Mouse (Mus musculus) kidney, adult 2 months (tissue): ENCODE measurements around the gene Rbbp4. TPM values are rescaled to one million over a fixed set of nuclear protein-coding genes. Genes with fewer than 3 reads are reported as not detected.

Experiments
- DNase-seq: peaks from one replicate; pipeline ENCODE4 v3.0.0; 2021
- H3K27ac ChIP-seq: fragments of 200-500 bp; 2 replicates; pipeline ENCODE4 v1.5.1; 2012; ENCODE audit warnings: low read depth, low read length, control low read depth, inconsistent platforms; ENCODE audit not compliant: insufficient read depth
- H3K27me3 ChIP-seq: fragments of 200-500 bp; replicated peaks from 2 replicates; pipeline ENCODE4 v1.6.1; 2012; ENCODE audit warnings: mild to moderate bottlenecking, moderate library complexity, low read length, inconsistent platforms; ENCODE audit not compliant: control insufficient read depth, insufficient read depth
- H3K36me3 ChIP-seq: fragments of 200-500 bp; 2 replicates; pipeline ENCODE4 v1.6.1; 2012; ENCODE audit warnings: mild to moderate bottlenecking, moderate library complexity, low read length, inconsistent platforms; ENCODE audit not compliant: control insufficient read depth, insufficient read depth
- H3K4me1 ChIP-seq: fragments of 200-500 bp; 2 replicates; pipeline ENCODE4 v1.6.1; 2011; ENCODE audit warnings: low read length; ENCODE audit not compliant: control insufficient read depth, insufficient read depth
- H3K4me3 ChIP-seq: fragments of 200-500 bp; 2 replicates; pipeline ENCODE4 v1.5.1; 2011; ENCODE audit warnings: mild to moderate bottlenecking, low read depth, low read length, control low read depth; ENCODE audit not compliant: insufficient read depth
- CTCF ChIP-seq: fragments of 200-500 bp; conservative IDR thresholded peaks from 2 replicates; pipeline ENCODE4 v1.5.1; 2011; ENCODE audit warnings: low read depth, mild to moderate bottlenecking, control low read depth, low read length, moderate library complexity, mixed read lengths; ENCODE audit not compliant: insufficient read depth, insufficient read length
- POLR2A ChIP-seq: fragments of 200-500 bp; IDR thresholded peaks from one replicate; pipeline ENCODE4 v1.6.1; 2011; ENCODE audit warnings: low read depth, low read length, control low read depth
- WGBS: fragments of 180-500 bp; shearing (Covaris S2); methylation state at CpG from one replicate; pipeline ENCODE4 v1.1.7; 2018; 5-methylcytosine and 5-hydroxymethylcytosine counted together
- polyA plus RNA-seq: library from polyadenylated mRNA; depleted of rRNA; stranded (reverse); fragments of >200 nt; gene quantifications from 2 replicates; pipeline ENCODE4 v1.2.3, GENCODE M21; 2012

The Rbbp4 gene
- polyA plus RNA-seq, 1 experiment = 36.7 TPM

DNA sequence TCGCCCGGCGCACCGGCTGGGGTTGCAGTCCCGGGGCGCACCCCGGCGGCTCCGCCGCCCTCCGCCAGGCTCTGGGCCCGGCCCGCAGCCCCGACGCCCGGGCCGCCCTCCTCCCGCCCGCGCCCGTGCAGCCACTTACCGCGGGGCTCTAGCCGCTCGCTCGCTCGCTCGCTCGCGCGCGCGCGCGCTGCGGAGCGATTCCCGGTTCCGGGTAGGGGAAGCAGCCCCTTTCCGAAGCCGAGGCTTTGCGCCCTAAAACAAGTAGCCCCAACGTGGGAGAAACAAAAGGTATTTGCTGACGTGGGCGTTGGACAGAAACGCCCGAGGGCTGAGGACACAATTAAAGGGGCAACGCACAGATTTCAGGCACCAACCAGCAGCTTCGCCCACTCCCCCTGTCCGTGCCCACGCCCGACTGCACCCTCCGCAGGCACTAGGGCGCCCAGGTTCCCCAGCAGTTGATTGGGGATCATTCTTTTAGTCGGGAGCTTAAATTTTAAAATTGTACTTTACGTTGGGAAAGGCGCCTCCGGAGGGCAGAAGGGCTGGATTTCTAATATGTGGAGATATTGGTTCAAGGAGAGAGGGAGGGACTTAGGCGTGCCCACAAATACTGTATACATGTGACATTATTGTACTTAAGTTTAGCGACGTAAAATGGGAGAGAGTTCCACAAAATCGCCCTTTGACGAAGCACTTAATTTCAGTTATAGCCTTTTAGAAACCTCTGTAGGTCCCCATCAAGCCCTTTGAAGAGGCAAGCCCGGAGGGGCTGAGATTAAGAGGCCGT lies 42.6 kb upstream of the Rbbp4 start, which contains the start of gene Zbtb8a:
Gene Zbtb8a (minus strand): TSS at position 516 of the 790 bp plus-strand sequence.
- Histone ChIP-seq H3K36me3 (no peaks in the 10 kb centered on the region), H3K4me3 (peak within 1 kb of the TSS; percentile 54), H3K27me3 (no peaks in the 10 kb centered on the region), H3K4me1 (peaks cover 6% of the 10 kb centered on the region; the same call in 1 of the 2 replicates), H3K27ac (peak within 1 kb of the TSS; percentile 32)
- peak; percentile 60 for DNase-seq
- TF ChIP-seq CTCF (no peak), POLR2A (no peak)
- WGBS = 2% methylated on average over 64 of the region's 65 CpGs

DNA sequence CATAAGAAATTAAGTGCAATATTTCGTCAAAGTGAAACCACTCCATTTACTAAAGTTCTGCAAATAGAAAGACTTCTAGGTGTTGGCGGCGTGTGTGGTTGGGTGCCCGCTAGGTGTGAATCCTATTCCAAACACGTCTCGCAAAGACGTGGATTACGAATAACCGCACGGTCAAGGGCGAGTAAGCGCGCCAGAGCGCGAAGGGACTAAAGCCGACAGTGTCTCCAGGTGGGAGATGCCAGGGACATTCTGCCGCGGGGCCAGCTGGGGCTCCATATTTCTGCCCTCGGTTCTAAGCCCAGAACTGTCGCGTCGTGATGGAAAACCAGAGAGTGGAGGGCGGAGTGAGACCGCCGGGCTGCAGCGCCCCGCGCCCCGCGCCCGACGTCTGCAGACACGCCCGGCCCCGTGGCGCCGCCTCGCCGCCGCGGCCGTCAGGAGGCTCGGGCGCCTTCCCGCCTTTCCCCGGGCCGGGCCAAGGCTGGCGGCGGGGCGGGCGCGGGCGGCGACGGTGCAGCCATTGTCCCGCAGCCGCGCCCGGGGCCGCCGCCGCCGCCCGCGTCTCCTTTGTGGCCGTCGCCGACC lies 41.9 kb upstream of the Rbbp4 start:
- DNase-seq = peak; percentile 62
- Histone ChIP-seq H3K4me1 (peaks cover 6% of the 10 kb centered on the region; the same call in 1 of the 2 replicates), H3K4me3 (peak overlapping the region; percentile 54), H3K27ac (peak overlapping the region; percentile 32), H3K36me3 (no peaks in the 10 kb centered on the region), H3K27me3 (no peaks in the 10 kb centered on the region)
- TF ChIP-seq CTCF (no peak), POLR2A (no peak)
- 1% methylated on average over 66 of the region's 68 CpGs for WGBS

DNA sequence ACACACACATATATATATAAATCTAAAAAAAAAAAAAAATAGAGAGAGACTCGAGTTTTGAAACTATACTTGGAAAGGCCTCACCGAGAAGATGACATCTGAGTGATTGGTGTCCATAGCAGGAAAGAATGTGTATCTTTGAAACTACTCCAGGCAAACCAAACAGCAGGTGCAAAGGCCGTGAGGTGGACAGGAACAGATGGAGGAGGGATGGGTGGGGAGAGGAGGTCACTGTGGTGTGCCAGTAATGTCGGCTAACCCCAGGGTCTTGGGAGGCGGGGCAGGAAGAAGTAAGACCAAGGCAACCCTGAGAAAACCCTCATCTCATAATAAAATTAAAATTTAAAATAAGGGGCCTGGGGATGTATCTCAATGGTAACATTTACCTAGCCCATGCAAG lies 40.7 kb upstream of the Rbbp4 start:
- Histone ChIP-seq H3K4me3 (no peak overlapping the region), H3K36me3 (no peaks in the 10 kb centered on the region), H3K4me1 (peaks cover 6% of the 10 kb centered on the region; the same call in 1 of the 2 replicates), H3K27me3 (no peaks in the 10 kb centered on the region), H3K27ac (no peak overlapping the region)
- no peak for TF ChIP-seq CTCF
- TF ChIP-seq POLR2A = no peak
- 79% methylated on average over 5 of the region's 5 CpGs for WGBS
- DNase-seq = no peak

DNA sequence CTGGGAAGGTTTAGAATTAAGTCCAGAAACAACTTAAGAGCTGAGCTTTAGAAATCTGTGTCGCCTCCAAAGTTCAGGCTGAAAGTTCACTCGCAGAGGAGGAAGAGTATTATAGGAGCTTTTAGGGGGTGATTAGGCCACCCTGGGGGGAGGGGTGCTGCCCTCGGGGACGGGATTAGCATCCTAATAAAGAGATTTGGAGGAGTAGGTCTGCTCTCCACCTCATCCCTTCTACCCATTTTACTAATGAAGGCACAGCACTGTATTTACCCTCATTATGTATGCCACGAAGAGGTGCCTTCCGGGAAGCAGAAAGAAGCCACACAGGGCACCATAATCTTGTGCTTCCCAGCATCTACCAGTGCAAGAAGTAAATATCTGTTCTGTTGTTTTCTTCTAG lies 39.8 kb upstream of the Rbbp4 start:
- Histone ChIP-seq H3K27ac (no peak overlapping the region), H3K27me3 (no peaks in the 10 kb centered on the region), H3K4me3 (no peak overlapping the region), H3K4me1 (peaks cover 6% of the 10 kb centered on the region; the same call in 1 of the 2 replicates), H3K36me3 (no peaks in the 10 kb centered on the region)
- TF ChIP-seq CTCF (no peak), POLR2A (no peak)
- WGBS = 70% methylated on average over 6 of the region's 6 CpGs
- DNase-seq = no peak

GRCm38 (mm10) chr4:129374219-129374755 lies 39.1 kb upstream of the Rbbp4 start:
- H3K27ac ChIP-seq = no peak overlapping the region
- no peak for DNase-seq
- 74% methylated on average over 11 of the region's 11 CpGs for WGBS
- no peaks in the 10 kb centered on the region for H3K36me3 ChIP-seq
- no peak overlapping the region for H3K4me3 ChIP-seq
- TF ChIP-seq POLR2A = no peak
- no peak for TF ChIP-seq CTCF
- H3K4me1 ChIP-seq = peaks cover 6% of the 10 kb centered on the region; the same call in 1 of the 2 replicates
- H3K27me3 ChIP-seq = no peaks in the 10 kb centered on the region

GRCm38 (mm10) chr4:129373202-129373976 lies 38.2 kb upstream of the Rbbp4 start:
- Histone ChIP-seq H3K27ac (peak overlapping the region; percentile 57; the same call in 1 of the 2 replicates), H3K4me1 (peaks cover 6% of the 10 kb centered on the region; the same call in 1 of the 2 replicates), H3K4me3 (no peak overlapping the region), H3K36me3 (no peaks in the 10 kb centered on the region), H3K27me3 (no peaks in the 10 kb centered on the region)
- TF ChIP-seq CTCF (no peak), POLR2A (no peak)
- 52% methylated on average over 8 of the region's 8 CpGs for WGBS
- DNase-seq = no peak
